ENCODE assay signal across 25 mouse cellular contexts in genomic region chr3:122079172-122079571, GRCm38 (mm10). TPM values are rescaled to one million over a fixed set of nuclear protein-coding genes. Genes with fewer than 3 reads are reported as not detected.
"Had no signal": no experiment of that assay in that cellular context is flagged by ENCODE, and none has a peak within 500 bp of the region (broad histone marks: within the 10 kb centered on the region; RNA-seq: fewer than 3 reads in every experiment).

No protein-coding gene starts in this region.

- ATAC-seq: liver, embryonic 12.5 days; midbrain, embryonic 15.5 days had no signal

- H3K9me3 ChIP-seq: kidney, embryonic 15.5 days; limb, embryonic 10.5 days; limb, embryonic 13.5 days; liver, embryonic 12.5 days; liver, embryonic 15.5 days; lung, embryonic 15.5 days; midbrain, embryonic 12.5 days; midbrain, embryonic 15.5 days; neural tube, embryonic 12.5 days; neural tube, embryonic 15.5 days had no signal

- H3K36me3 ChIP-seq: kidney, embryonic 15.5 days; limb, embryonic 10.5 days; limb, embryonic 13.5 days; liver, embryonic 12.5 days; liver, embryonic 15.5 days; lung, embryonic 15.5 days; midbrain, embryonic 12.5 days; midbrain, embryonic 15.5 days; neural tube, embryonic 12.5 days; neural tube, embryonic 15.5 days had no signal

- H3K9ac ChIP-seq: kidney, embryonic 15.5 days; limb, embryonic 13.5 days; liver, embryonic 12.5 days; liver, embryonic 15.5 days; lung, embryonic 15.5 days; midbrain, embryonic 12.5 days; midbrain, embryonic 15.5 days; neural tube, embryonic 12.5 days; neural tube, embryonic 15.5 days had no signal

- H3K4me3 ChIP-seq: kidney, embryonic 15.5 days; limb, embryonic 10.5 days; limb, embryonic 13.5 days; liver, embryonic 12.5 days; liver, embryonic 15.5 days; lung, embryonic 15.5 days; midbrain, embryonic 12.5 days; midbrain, embryonic 15.5 days; neural tube, embryonic 12.5 days; neural tube, embryonic 15.5 days had no signal

- H3K27me3 ChIP-seq: kidney, embryonic 15.5 days; limb, embryonic 13.5 days; liver, embryonic 12.5 days; liver, embryonic 15.5 days; lung, embryonic 15.5 days; neural tube, embryonic 12.5 days; neural tube, embryonic 15.5 days had no signal

- H3K27ac ChIP-seq: limb, embryonic 10.5 days; liver, embryonic 12.5 days; liver, embryonic 15.5 days; macrophage; midbrain, embryonic 12.5 days; neural tube, embryonic 12.5 days; stomach, postnatal 0 days had no signal

- DNase-seq: kidney, adult 8-10 months; kidney, postnatal 10 days; kidney, postnatal 36 days; layer of hippocampus, postnatal 36 days; liver; lung, adult 18-20 months; lung, postnatal 14 days; right cerebral cortex, adult 18-20 months; right cerebral cortex, postnatal 14 days; right cerebral cortex, postnatal 4 days; thymus, adult 2 months; thymus, postnatal 14 days; thymus, postnatal 4 days had no signal

- H3K4me2 ChIP-seq: kidney, embryonic 15.5 days; limb, embryonic 13.5 days; liver, embryonic 12.5 days; liver, embryonic 15.5 days; lung, embryonic 15.5 days; midbrain, embryonic 12.5 days; midbrain, embryonic 15.5 days; neural tube, embryonic 12.5 days; neural tube, embryonic 15.5 days had no signal

- H3K4me1 ChIP-seq: neural tube, embryonic 12.5 days had no signal

RNA-seq across cellular contexts. Expression of gene Abca4, which starts 34.9 kb away (rescaled TPM):
- polyA plus RNA-seq: macrophage had no signal
